Mouse (Mus musculus): ENCODE data around the gene Mrpl1. TPM values are rescaled to one million over a fixed set of nuclear protein-coding genes. Genes with fewer than 3 reads are reported as not detected.
A peak's percentile ranks its signal among the peaks of the same experiment; 100 is the strongest.

The Mrpl1 gene
- polyA plus RNA-seq (2012; rRNA removed): 9.1 and 9.3 TPM in 2 replicates

GRCm38 (mm10) chr5:96209459-96209858 is at the start of gene Mrpl1:
Gene Mrpl1, plus strand, starts transcription at chr5:96209493.
- DNase-seq (ENCODE audit: low read depth): peak; percentile 65
- TF ChIP-seq CTCF (IDR thresholded peaks at IDR 0.05; ENCODE audit: borderline replicate concordance, extremely low read depth, insufficient read depth, insufficient read length) (no peak), POLR2A (IDR thresholded peaks at IDR 0.05; ENCODE audit: borderline replicate concordance, extremely low read depth, insufficient read depth, insufficient read length, poor library complexity, severe bottlenecking) (no peak)

GRCm38 (mm10) chr5:96160467-96161262 is 48.6 kb upstream of the Mrpl1 start:
- peak; percentile 59 for DNase-seq (ENCODE audit: low read depth)
- no peak for TF ChIP-seq POLR2A (IDR thresholded peaks at IDR 0.05; ENCODE audit: borderline replicate concordance, extremely low read depth, insufficient read depth, insufficient read length, poor library complexity, severe bottlenecking)
- no peak for TF ChIP-seq CTCF (IDR thresholded peaks at IDR 0.05; ENCODE audit: borderline replicate concordance, extremely low read depth, insufficient read depth, insufficient read length)

- DNase-seq (ENCODE audit: low read depth): no peak
- no peak for TF ChIP-seq POLR2A (IDR thresholded peaks at IDR 0.05; ENCODE audit: borderline replicate concordance, extremely low read depth, insufficient read depth, insufficient read length, poor library complexity, severe bottlenecking)
- TF ChIP-seq CTCF (IDR thresholded peaks at IDR 0.05; ENCODE audit: borderline replicate concordance, extremely low read depth, insufficient read depth, insufficient read length): no peak
These were observed 48.1 kb upstream of the Mrpl1 start for GRCm38 (mm10) chr5:96161263-96161577.

GRCm38 (mm10) chr5:96161578-96162398 is 47.5 kb upstream of the Mrpl1 start:
- TF ChIP-seq POLR2A (IDR thresholded peaks at IDR 0.05; ENCODE audit: borderline replicate concordance, extremely low read depth, insufficient read depth, insufficient read length, poor library complexity, severe bottlenecking) (peak; percentile 9; the same call in 1 of the 2 replicates), CTCF (IDR thresholded peaks at IDR 0.05; ENCODE audit: borderline replicate concordance, extremely low read depth, insufficient read depth, insufficient read length) (no peak)
- DNase-seq (ENCODE audit: low read depth): peak; percentile 74

- no peak; the same call in 1 of the 2 replicates for TF ChIP-seq POLR2A (IDR thresholded peaks at IDR 0.05; ENCODE audit: borderline replicate concordance, extremely low read depth, insufficient read depth, insufficient read length, poor library complexity, severe bottlenecking)
- no peak for TF ChIP-seq CTCF (IDR thresholded peaks at IDR 0.05; ENCODE audit: borderline replicate concordance, extremely low read depth, insufficient read depth, insufficient read length)
- DNase-seq (ENCODE audit: low read depth): peak; percentile 96
These were observed 46.6 kb upstream of the Mrpl1 start for GRCm38 (mm10) chr5:96162399-96163331.

- DNase-seq (ENCODE audit: low read depth): no peak
- no peak for TF ChIP-seq CTCF (IDR thresholded peaks at IDR 0.05; ENCODE audit: borderline replicate concordance, extremely low read depth, insufficient read depth, insufficient read length)
- no peak for TF ChIP-seq POLR2A (IDR thresholded peaks at IDR 0.05; ENCODE audit: borderline replicate concordance, extremely low read depth, insufficient read depth, insufficient read length, poor library complexity, severe bottlenecking)
These were observed 45.8 kb upstream of the Mrpl1 start for GRCm38 (mm10) chr5:96163396-96164020.

GRCm38 (mm10) chr5:96164021-96164411 is 45.3 kb upstream of the Mrpl1 start, which contains the start of gene Cnot6l:
Gene Cnot6l, minus strand, starts transcription at chr5:96164171.
- DNase-seq (ENCODE audit: low read depth): peak; percentile 44
- TF ChIP-seq CTCF (IDR thresholded peaks at IDR 0.05; ENCODE audit: borderline replicate concordance, extremely low read depth, insufficient read depth, insufficient read length): no peak
- no peak for TF ChIP-seq POLR2A (IDR thresholded peaks at IDR 0.05; ENCODE audit: borderline replicate concordance, extremely low read depth, insufficient read depth, insufficient read length, poor library complexity, severe bottlenecking)

GRCm38 (mm10) chr5:96166761-96167160 is 42.5 kb upstream of the Mrpl1 start:
- TF ChIP-seq CTCF (IDR thresholded peaks at IDR 0.05; ENCODE audit: borderline replicate concordance, extremely low read depth, insufficient read depth, insufficient read length) (no peak), POLR2A (IDR thresholded peaks at IDR 0.05; ENCODE audit: borderline replicate concordance, extremely low read depth, insufficient read depth, insufficient read length, poor library complexity, severe bottlenecking) (no peak)
- no peak for DNase-seq (ENCODE audit: low read depth)

- DNase-seq (ENCODE audit: low read depth): no peak
- no peak for TF ChIP-seq POLR2A (IDR thresholded peaks at IDR 0.05; ENCODE audit: borderline replicate concordance, extremely low read depth, insufficient read depth, insufficient read length, poor library complexity, severe bottlenecking)
These were observed 38.9 kb upstream of the Mrpl1 start for GRCm38 (mm10) chr5:96170443-96170842.

GRCm38 (mm10) chr5:96171765-96172164 is 37.5 kb upstream of the Mrpl1 start:
- TF ChIP-seq POLR2A (IDR thresholded peaks at IDR 0.05; ENCODE audit: borderline replicate concordance, extremely low read depth, insufficient read depth, insufficient read length, poor library complexity, severe bottlenecking) (no peak), CTCF (IDR thresholded peaks at IDR 0.05; ENCODE audit: borderline replicate concordance, extremely low read depth, insufficient read depth, insufficient read length) (no peak)
- no peak for DNase-seq (ENCODE audit: low read depth)
